Mouse (Mus musculus): ENCODE results near the gene P2rx3. TPM values are rescaled to one million over a fixed set of nuclear protein-coding genes. Genes with fewer than 3 reads are reported as not detected.

Gene P2rx3
- 0.33 TPM for total RNA-seq (2023)

GRCm38 (mm10) chr2:85037047-85038026 lies at the start of gene P2rx3, which contains the start of gene Ssrp1:
TSS of gene P2rx3 (minus strand) at chr2:85037462.
TSS of gene Ssrp1 (plus strand) at chr2:85037234.

GRCm38 (mm10) chr2:85047596-85048167 lies 10.4 kb upstream of the P2rx3 start, which contains the start of gene Tnks1bp1:
TSS of gene Tnks1bp1 (plus strand) at chr2:85048022.

GRCm38 (mm10) chr2:84987930-84988329 lies 49.3 kb downstream of the P2rx3 start, which contains the start of gene Prg3:
TSS of gene Prg3 (plus strand) at chr2:84988215.

GRCm38 (mm10) chr2:84980188-84980587 lies 57.1 kb downstream of the P2rx3 start, which contains the start of gene Prg2:
TSS of gene Prg2 (plus strand) at chr2:84980461.

Other genes with a start within 250 kb of the P2rx3 start
- gene Ube2l6, start 238.6 kb downstream of the P2rx3 start, total RNA-seq (2023) = 3.6 TPM
- gene Smtnl1, start 214.8 kb downstream of the P2rx3 start, total RNA-seq (2023) = not detected
- gene Timm10, start 210.5 kb downstream of the P2rx3 start, total RNA-seq (2023) = 14.8 TPM
- 0.35 TPM for gene Slc43a1, start 198.6 kb downstream of the P2rx3 start, total RNA-seq (2023)
- gene Rtn4rl2, start 150.8 kb downstream of the P2rx3 start, total RNA-seq (2023) = not detected
- gene Slc43a3, start 100.9 kb downstream of the P2rx3 start, total RNA-seq (2023) = 5.1 TPM
- gene Prg2, start 57.0 kb downstream of the P2rx3 start, total RNA-seq (2023) = not detected
- not detected for gene Prg3, start 49.2 kb downstream of the P2rx3 start, total RNA-seq (2023)
- 169 TPM for gene Ssrp1, start 228 bp downstream of the P2rx3 start, total RNA-seq (2023)
- 34.3 TPM for gene Tnks1bp1, start 10.6 kb upstream of the P2rx3 start, total RNA-seq (2023)
- not detected for gene Aplnr, start 98.8 kb upstream of the P2rx3 start, total RNA-seq (2023)
- gene Lrrc55, start 159.7 kb upstream of the P2rx3 start, total RNA-seq (2023) = not detected